Mouse (Mus musculus) macrophage (primary cell): Measurements from ENCODE around the gene Il17ra. TPM values are rescaled to one million over a fixed set of nuclear protein-coding genes. Genes with fewer than 3 reads are reported as not detected.

Experiments
- polyA plus RNA-seq: library from polyadenylated mRNA; stranded (reverse); fragments of 250-400 nt; gene quantifications from 3 replicates; pipeline ENCODE4 v1.2.4, GENCODE M21; 2018; ENCODE audit warnings: inconsistent platforms

The Il17ra gene
- polyA plus RNA-seq, 1 experiment from 2014 or later, result 11.0 TPM

Other genes with a start within 250 kb of the Il17ra start
- gene D330020A13Rik, start 168.9 kb upstream of the Il17ra start, polyA plus RNA-seq, result not detected in 3 replicates
- not detected in 3 replicates for gene B4galnt3, start 168.7 kb upstream of the Il17ra start, polyA plus RNA-seq
- 19.9 to 27.4 TPM (median 21.8 TPM) in 3 replicates for gene Kdm5a, start 99.1 kb upstream of the Il17ra start, polyA plus RNA-seq
- gene Ccdc77, start 98.9 kb upstream of the Il17ra start, polyA plus RNA-seq, result 6.0 to 6.9 TPM (median 6.8 TPM) in 3 replicates
- gene Tmem121b, start 30.6 kb downstream of the Il17ra start, polyA plus RNA-seq, result not detected in 3 replicates
- gene Hdhd5, start 68.1 kb downstream of the Il17ra start, polyA plus RNA-seq, result 4.1 to 8.2 TPM (median 7.3 TPM) in 3 replicates
- gene Cecr2, start 203.1 kb downstream of the Il17ra start, polyA plus RNA-seq, result not detected in 3 replicates